Mouse (Mus musculus) telencephalon, adult 2 months (tissue): ENCODE data around the gene Golga3.

Experiments
- DNase-seq: peaks from one replicate; pipeline ENCODE4 v3.0.0-alpha.2; 2011; ENCODE audit warnings: low read depth, low spot score

The Golga3 gene

GRCm38 (mm10) chr5:110231638-110232037 is 55.1 kb downstream of the Golga3 start:
- no peak for DNase-seq

GRCm38 (mm10) chr5:110232346-110232745 is 55.8 kb downstream of the Golga3 start:
- no peak for DNase-seq

- no peak for DNase-seq
These were observed 67.6 kb downstream of the Golga3 start for GRCm38 (mm10) chr5:110244091-110244490.

DNA sequence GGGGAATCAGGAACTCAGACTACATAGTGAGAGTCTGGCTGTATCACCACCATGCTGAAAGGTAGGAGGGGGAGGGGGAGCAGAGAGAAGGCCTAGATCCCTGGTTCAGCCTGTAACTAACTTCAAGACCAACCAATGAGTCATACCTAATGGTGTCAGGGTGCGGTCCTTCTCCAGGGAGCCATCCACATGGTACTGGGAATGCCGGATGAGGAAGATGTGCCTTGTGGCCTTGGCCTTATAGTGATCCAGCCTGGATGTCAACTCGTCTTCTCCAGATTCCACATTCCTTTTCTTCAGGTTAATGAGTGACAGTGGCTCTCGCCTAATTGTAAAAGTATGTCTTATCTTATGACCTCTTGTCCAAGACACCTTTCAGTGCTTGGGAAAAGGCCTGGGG is 90.4 kb downstream of the Golga3 start:
- DNase-seq: no peak

DNA sequence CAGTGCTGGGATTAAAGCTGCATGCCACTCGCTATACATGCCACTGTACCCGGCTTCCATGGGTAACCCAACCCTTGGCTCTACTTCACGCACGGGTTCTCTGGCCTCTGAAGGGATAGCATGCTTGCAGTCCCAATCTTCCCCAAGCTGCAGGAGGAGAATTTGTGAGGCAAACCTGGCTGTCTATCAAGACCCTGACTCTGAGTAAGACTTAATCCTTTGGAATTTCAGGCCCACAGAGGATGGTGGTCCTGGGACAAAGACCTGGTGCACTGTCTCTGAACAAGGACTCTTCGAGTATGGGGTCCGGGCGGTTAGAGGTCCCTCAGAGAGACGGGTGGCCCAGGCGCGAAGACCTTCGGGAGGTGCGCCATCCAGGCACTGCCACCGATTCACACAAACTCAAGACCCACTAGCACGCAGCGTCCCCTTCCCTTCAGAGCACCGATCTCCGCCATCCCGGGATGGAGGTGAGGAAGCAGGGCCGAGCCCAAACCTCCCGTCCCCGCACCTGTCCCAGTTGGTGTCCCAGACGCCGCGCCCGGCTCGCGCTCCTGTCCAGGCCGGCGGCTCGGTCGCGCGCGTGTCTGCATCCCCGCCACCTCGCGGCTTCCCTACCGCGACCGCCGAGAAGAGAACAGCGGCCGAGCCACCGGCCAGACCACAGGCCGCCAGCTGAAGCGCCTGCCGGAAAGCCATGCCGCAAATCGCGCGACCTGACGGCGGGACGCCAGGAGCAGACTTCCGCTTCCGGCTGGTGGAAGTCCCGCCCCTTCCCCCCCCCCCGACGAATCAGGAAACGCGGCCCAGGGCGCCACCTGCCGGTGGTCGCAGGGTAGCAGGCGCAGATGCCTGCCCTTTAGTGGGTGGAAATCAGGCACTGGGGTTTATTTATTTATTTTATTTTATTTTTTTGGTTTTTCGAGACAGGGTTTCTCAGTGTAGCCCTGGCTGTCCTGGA is 92.9 kb downstream of the Golga3 start, which contains the start of gene Pgam5:
Pgam5 (minus strand) TSS at position 773 of the 961 bp plus-strand sequence.
- peak; percentile 67 for DNase-seq

DNA sequence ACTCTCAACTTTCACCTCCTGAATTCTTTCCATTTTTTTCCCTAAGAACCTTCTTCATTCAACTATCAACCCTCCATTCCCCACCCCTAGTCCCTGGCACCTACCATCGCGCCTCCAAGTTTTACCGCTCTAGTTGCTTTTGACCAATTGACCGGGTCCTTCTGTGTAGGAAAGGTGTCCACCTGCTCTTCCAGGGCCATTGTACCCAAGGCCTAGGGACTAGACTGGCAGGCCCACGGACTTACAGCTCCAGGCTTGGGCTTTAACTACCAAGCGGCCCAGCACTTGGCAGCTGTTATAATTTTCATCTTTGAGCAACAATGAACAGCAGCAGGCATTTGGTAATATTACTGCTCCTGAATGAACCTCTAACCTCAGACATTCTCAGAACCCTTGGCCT is 93.7 kb downstream of the Golga3 start:
- no peak for DNase-seq

GRCm38 (mm10) chr5:110274147-110274546 is 97.6 kb downstream of the Golga3 start:
- DNase-seq: peak; percentile 15

DNA sequence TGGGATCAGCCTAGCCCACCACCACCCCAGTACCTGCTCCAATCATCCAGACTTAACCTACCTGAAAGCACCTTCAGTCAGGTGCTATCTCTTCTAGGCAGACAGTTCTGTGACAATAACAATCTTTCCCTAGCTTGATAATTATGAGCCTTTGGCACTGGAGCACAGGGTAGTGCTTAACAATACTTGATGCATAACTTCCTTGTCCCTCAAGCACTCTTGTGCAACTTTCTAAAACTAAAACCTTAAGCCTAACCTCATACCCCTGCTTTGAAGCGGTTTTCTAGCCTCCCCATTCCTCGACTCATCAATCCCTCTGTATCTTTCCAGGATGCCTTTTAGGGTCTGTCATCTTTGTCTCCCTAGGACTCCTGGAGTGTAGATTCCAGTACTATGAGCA is 98.3 kb downstream of the Golga3 start:
- DNase-seq: no peak
